Mouse (Mus musculus): ENCODE data around the gene Sorbs1. TPM values are rescaled to one million over a fixed set of nuclear protein-coding genes. Genes with fewer than 3 reads are reported as not detected.

Gene Sorbs1
- polyA plus RNA-seq, 1 experiment from 2014 or later, result 81.0 TPM

DNA sequence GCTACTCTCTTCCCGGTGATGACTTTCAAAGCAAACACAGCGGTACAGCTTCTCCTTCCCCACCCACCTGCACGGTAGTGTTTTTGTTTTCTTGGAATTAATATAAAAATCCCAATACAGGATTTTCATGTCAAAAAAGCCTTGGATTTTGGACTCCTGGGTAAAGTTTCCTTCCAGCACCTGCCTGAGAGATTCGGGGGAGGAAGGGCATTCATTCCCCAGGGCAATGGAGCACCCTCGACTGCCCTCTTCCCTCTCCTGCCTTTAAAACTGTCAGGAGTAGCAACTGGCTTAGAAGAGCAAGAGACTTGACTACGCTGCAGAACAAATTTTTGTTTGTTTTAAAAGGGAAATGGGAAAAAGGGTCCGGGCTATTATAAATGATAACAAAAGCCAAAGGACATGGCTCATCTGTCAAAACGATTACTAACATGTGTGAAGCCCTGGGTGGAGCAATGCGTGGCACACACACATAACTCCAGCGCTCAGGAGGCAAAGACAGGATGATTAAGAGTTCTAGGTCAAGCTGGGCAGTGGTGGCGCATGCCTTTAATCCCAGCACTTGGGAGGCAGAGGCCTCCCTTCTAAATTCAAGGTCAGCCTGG, 113.1 kb downstream of the Sorbs1 start:
- H3K27me3 ChIP-seq (replicated peaks), result no peaks in the 10 kb centered on the region
- peaks cover 21% of the 10 kb centered on the region for H3K4me1 ChIP-seq
- no peak overlapping the region for H3K9ac ChIP-seq
- H3K36me3 ChIP-seq, result no peaks in the 10 kb centered on the region
- H3K9me3 ChIP-seq, result no peaks in the 10 kb centered on the region
- no peak overlapping the region for H3K4me3 ChIP-seq (replicated peaks)
- no peak overlapping the region for H3K4me2 ChIP-seq
- WGBS, result 48% methylated on average over 11 of the region's 11 CpGs
- ATAC-seq (ENCODE audit: insufficient read depth, low FRiP score, low read depth), result no peak
- no peak overlapping the region for H3K27ac ChIP-seq

DNA sequence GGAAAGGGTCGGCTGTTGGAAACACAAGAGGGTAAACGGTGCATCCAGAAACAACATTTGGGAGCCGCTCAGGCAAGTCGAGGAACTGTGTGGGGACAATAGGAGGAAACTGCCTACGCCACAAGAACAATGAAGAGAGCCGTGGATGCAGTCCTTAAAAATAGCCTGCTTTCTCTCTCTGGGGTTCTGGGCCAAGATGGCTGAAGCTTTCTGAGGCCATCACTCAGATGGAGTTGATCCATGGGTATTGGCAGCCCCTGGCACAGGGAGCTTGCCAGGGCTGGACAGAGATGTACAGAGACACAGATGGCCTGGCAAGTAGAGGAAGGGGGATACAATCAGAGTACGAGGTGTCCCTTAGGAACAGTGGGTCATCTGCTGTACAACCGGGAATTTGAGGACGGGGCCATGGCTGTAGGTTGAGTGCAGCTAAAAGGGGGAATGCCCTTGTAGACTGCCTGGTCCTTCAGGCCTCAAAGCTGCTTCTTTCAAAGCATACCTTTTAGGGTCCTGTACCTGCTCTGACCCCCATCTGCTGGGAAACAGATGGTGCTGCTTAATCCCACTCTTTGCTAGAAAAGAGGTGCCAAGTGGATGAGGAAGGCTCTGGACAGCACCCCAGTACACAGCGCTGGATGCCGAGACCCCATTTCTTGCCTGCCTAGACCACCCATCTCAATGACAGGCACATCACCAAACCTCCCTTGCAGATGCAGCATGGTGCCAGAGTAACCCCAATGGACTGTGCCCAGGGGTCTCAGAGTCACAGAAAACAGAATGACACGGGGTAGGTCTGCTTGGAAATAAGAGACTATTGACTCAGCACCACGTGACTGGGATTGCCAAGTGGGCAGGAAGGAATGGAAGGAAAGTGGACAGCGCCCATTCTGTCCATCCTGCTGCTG, 117.6 kb downstream of the Sorbs1 start:
- H3K4me3 ChIP-seq (replicated peaks), result no peak overlapping the region
- H3K4me2 ChIP-seq, result no peak overlapping the region
- ATAC-seq (ENCODE audit: insufficient read depth, low FRiP score, low read depth), result no peak
- H3K9ac ChIP-seq, result no peak overlapping the region
- H3K4me1 ChIP-seq, result 0 out of 2 replicates have a peak, but pooled peaks cover 10% of the 10 kb centered on the region
- no peaks in the 10 kb centered on the region for H3K27me3 ChIP-seq (replicated peaks)
- H3K9me3 ChIP-seq, result no peaks in the 10 kb centered on the region
- 74% methylated on average over 14 of the region's 14 CpGs for WGBS
- H3K36me3 ChIP-seq, result peaks cover 3% of the 10 kb centered on the region; the same call in 1 of the 2 replicates
- H3K27ac ChIP-seq, result peak overlapping the region; percentile 74

DNA sequence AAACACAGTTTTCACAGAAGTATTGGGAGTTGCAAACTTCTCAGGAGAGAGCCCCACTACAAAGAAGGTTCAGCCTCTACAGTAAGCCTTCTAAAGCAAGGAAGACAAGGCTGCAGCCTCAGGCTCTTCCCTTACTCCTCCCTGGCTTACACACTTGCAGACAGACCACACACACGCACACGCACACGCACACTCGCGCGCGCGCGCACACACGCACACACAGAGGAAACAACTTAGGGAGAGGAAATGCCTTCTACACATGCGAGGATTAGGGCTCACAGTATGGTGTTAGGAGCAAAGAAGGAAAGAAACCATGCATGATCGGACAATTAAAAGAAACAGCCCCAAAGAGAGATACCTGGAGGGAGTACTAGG, 118.3 kb downstream of the Sorbs1 start:
- no peak for ATAC-seq (ENCODE audit: insufficient read depth, low FRiP score, low read depth)
- 0 out of 2 replicates have a peak, but pooled peaks cover 10% of the 10 kb centered on the region for H3K4me1 ChIP-seq
- H3K4me3 ChIP-seq (replicated peaks), result no peak overlapping the region
- no peaks in the 10 kb centered on the region for H3K27me3 ChIP-seq (replicated peaks)
- H3K36me3 ChIP-seq, result peaks cover 3% of the 10 kb centered on the region; the same call in 1 of the 2 replicates
- 82% methylated on average over 12 of the region's 12 CpGs for WGBS
- no peaks in the 10 kb centered on the region for H3K9me3 ChIP-seq
- H3K27ac ChIP-seq, result peak overlapping the region; percentile 74
- H3K4me2 ChIP-seq, result no peak overlapping the region
- no peak overlapping the region for H3K9ac ChIP-seq

DNA sequence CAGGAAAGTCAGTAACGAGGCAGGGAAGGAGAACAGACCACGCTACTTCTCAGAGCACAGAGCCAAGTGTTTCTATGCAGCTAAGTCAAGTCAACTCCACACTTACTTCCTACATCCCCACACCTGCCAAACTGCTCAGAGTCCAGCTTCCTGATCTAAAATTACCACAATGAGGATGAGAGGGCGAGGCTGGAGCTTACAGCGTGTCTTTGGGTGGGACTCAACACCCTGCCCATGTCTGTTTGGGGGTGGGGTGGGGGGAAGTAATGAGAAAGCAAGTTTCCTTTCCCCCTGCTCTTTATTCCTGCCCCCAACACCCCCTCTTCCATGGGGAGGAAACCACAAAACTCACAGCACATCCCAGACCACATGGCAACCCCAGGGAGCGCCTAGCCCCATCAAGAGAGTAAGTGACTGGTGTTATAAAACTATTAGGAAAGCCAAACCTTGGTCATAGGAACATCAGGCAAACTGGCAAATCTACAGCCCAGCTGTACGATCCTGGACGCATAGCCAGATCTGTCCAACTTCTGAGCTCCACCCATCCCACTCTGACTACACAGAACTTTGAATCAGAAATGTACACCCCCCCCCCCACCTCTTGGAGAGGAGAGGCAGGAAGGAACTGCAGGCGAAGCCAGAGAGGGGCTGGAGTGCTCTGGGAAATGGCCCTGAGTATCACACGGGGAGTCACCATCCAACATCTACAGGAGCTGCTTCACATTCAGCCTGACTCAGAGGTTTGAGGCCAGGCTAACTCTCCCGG, 118.8 kb downstream of the Sorbs1 start:
- ATAC-seq (ENCODE audit: insufficient read depth, low FRiP score, low read depth), result peak; percentile 68; the same call in 1 of the 2 replicates

DNA sequence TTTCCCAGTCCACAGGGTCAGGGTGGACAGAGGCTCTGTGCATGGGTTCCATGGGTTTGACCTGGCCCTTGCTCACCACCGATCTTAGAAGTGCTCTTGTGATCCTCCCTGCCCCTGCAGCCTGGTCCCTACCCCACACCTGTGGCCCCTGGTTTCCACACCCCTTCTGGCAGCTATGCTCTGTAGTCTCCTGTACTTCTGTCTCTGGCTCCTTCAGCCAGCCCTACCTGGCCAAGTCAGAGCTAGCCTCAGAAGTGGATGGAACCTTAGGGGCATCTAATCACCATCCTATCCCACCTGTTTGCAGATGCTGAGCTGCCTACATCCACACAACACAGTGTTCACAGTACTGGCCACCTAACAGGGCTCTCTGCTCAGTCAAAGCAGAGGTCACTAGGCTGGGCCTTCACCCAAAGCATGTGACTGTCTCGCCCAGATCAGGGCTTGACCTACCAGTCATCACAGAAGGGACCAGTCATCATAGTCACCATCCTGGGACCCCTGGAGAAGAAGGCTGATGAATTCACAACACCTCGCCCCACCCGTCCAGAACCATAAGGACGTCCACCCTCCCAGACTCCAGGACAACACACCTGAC, 120.7 kb downstream of the Sorbs1 start:
- Histone ChIP-seq H3K9me3 (no peaks in the 10 kb centered on the region), H3K4me1 (0 out of 2 replicates have a peak, but pooled peaks cover 10% of the 10 kb centered on the region), H3K27me3 (replicated peaks) (no peaks in the 10 kb centered on the region), H3K4me2 (no peak overlapping the region), H3K36me3 (peaks cover 3% of the 10 kb centered on the region; the same call in 1 of the 2 replicates), H3K4me3 (replicated peaks) (no peak overlapping the region), H3K9ac (no peak overlapping the region), H3K27ac (no peak overlapping the region)
- no peak for ATAC-seq (ENCODE audit: insufficient read depth, low FRiP score, low read depth)
- WGBS, result 88% methylated on average over 5 of the region's 5 CpGs

More for the DNA sequence above, 118.8 kb downstream of the Sorbs1 start:
- Histone ChIP-seq H3K36me3 (peaks cover 3% of the 10 kb centered on the region; the same call in 1 of the 2 replicates), H3K4me3 (replicated peaks) (no peak overlapping the region), H3K9me3 (no peaks in the 10 kb centered on the region), H3K27me3 (replicated peaks) (no peaks in the 10 kb centered on the region), H3K4me1 (0 out of 2 replicates have a peak, but pooled peaks cover 10% of the 10 kb centered on the region), H3K9ac (no peak overlapping the region), H3K4me2 (no peak overlapping the region), H3K27ac (peak overlapping the region; percentile 74)
- WGBS, result 46% methylated on average over 10 of the region's 10 CpGs

DNA sequence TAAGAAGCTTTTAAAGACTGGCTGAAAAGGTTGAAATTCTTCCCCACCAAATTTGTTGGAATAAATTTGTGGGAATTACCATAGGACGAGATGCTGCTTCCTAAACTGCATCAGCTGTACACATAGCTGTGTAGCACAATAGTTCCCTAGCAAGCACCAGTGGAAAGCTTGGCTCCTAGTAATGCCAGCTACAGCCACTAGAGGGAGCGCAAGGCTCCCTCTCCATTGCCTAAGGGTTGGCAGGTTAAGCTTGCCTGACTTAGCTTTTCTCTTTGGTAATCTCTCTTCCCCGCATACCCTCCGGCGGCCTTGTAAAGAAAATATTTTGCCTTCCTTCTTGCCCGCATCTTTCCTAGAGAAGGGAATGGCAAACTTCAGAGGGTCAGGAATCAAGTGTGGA, 122.1 kb downstream of the Sorbs1 start:
- Histone ChIP-seq H3K27me3 (replicated peaks) (no peaks in the 10 kb centered on the region), H3K27ac (no peak overlapping the region), H3K4me1 (0 out of 2 replicates have a peak, but pooled peaks cover 10% of the 10 kb centered on the region), H3K9me3 (no peaks in the 10 kb centered on the region), H3K4me2 (no peak overlapping the region), H3K4me3 (replicated peaks) (no peak overlapping the region), H3K9ac (no peak overlapping the region), H3K36me3 (peaks cover 3% of the 10 kb centered on the region)
- 11% methylated on average over 6 of the region's 6 CpGs for WGBS
- ATAC-seq (ENCODE audit: insufficient read depth, low FRiP score, low read depth), result no peak

DNA sequence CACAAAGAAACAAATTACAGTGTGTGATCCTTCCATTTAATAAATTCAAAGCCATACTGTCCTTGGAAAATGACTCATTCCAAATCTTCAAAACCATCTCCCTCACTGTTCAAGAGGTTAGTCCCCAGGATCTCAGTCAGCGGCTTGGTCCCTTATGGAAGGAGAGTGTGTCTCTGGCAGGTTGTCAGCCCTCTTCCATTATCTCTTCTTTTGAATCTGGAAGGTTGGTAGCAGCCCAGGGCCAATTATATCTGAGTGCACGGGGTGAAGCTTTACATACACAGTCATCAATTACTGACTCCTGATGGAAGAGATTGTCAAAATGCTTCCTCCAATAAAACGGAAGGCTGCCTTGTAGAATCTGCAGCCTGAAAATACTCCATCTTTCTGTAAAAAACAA, 126.7 kb downstream of the Sorbs1 start:
- Histone ChIP-seq H3K27me3 (replicated peaks) (no peaks in the 10 kb centered on the region), H3K27ac (no peak overlapping the region), H3K4me3 (replicated peaks) (no peak overlapping the region), H3K36me3 (no peaks in the 10 kb centered on the region; the same call in 1 of the 2 replicates), H3K4me1 (no peaks in the 10 kb centered on the region), H3K4me2 (no peak overlapping the region), H3K9me3 (no peaks in the 10 kb centered on the region), H3K9ac (no peak overlapping the region)
- WGBS, result 53% methylated on average over 3 of the region's 3 CpGs
- ATAC-seq (ENCODE audit: insufficient read depth, low FRiP score, low read depth), result no peak

DNA sequence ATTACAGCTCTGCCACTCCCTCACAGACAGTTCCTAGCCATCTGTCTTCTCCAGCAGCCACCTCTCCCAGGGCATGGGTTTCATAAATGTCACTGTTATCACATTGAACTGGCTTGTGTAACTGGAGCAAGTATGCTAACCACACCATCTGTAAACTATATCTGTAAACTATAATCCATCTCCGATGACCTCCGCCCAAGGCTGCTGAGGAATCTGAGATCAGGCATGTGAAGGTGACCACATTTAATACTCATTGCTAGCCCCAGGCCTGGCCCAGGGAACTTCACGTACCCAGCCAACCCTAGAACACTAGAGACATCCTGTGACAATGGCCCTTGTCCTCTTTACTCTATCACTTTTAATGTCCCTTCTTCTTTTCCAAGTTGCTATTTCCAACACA, 128.2 kb downstream of the Sorbs1 start:
- no peak for ATAC-seq (ENCODE audit: insufficient read depth, low FRiP score, low read depth)
- Histone ChIP-seq H3K36me3 (no peaks in the 10 kb centered on the region; the same call in 1 of the 2 replicates), H3K4me1 (no peaks in the 10 kb centered on the region), H3K9me3 (no peaks in the 10 kb centered on the region), H3K4me3 (replicated peaks) (no peak overlapping the region), H3K27ac (no peak overlapping the region), H3K27me3 (replicated peaks) (no peaks in the 10 kb centered on the region), H3K4me2 (no peak overlapping the region), H3K9ac (no peak overlapping the region)
- WGBS, result 88% methylated on average over 3 of the region's 3 CpGs

DNA sequence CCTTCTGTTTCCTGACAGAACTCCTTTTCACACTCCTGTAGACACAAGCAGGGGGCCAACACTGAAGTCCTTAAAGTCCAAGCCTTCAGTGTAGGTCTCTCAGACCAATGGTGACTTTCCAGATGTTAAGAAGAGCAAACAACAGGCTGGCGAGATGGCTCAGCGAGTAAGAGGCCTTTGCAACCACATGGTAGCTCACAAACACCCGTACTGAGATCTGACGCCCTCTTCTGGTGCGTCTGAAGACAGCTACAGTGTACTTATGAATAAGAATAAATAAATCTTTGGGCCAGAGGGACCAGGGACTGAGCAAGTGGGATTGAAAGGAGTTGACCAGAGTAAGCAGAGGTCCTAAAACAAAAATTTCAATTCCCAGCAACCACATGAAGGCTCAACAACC, 129.6 kb downstream of the Sorbs1 start:
- Histone ChIP-seq H3K9me3 (no peaks in the 10 kb centered on the region), H3K4me2 (no peak overlapping the region), H3K4me3 (replicated peaks) (no peak overlapping the region), H3K27me3 (replicated peaks) (no peaks in the 10 kb centered on the region), H3K27ac (no peak overlapping the region), H3K36me3 (no peaks in the 10 kb centered on the region; the same call in 1 of the 2 replicates), H3K9ac (no peak overlapping the region), H3K4me1 (no peaks in the 10 kb centered on the region)
- no peak for ATAC-seq (ENCODE audit: insufficient read depth, low FRiP score, low read depth)
- WGBS, result 40% methylated on average over 5 of the region's 5 CpGs

DNA sequence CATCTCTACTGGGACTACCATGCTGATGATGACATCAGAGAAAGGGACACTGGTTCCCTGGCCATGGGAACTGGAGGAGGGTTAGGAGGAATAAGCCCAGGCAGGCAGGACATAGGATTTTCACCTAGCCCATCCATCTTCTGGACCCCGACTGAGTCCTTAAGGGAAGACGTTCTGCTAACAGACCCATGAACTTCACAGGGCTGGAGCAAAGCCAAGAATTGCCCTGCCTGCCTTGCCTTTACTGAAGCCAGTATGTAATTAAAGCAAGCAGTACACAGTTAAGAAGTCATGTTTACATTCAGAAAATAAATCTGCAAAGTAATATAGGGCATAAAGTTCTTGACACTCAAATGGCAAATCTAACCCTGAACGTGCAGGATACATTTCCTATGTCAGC, 132.9 kb downstream of the Sorbs1 start:
- no peaks in the 10 kb centered on the region for H3K4me1 ChIP-seq
- no peaks in the 10 kb centered on the region for H3K9me3 ChIP-seq
- H3K36me3 ChIP-seq, result no peaks in the 10 kb centered on the region
- no peak overlapping the region for H3K9ac ChIP-seq
- 24% methylated on average over 3 of the region's 3 CpGs for WGBS
- ATAC-seq (ENCODE audit: insufficient read depth, low FRiP score, low read depth), result no peak
- no peak overlapping the region for H3K27ac ChIP-seq
- H3K4me2 ChIP-seq, result no peak overlapping the region
- no peaks in the 10 kb centered on the region for H3K27me3 ChIP-seq (replicated peaks)
- H3K4me3 ChIP-seq (replicated peaks), result no peak overlapping the region

DNA sequence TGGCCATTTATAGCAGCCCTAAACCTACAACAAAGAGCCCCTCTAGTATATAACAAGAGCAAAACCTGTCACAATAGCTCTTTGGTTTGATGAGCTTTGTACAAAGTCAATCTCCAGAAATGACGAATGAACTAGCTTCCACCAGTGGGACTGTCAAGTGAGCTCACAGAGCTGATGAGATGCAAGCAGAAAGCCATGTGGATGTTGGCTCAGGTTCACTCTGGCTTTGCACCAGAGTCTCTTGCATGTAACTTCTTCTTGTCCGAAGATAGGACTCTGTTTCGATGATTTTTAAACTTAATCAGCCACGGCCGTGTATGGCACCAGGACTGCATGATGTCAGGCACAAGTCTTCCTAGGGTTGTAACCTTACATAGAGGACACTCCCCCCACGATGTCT, 133.6 kb downstream of the Sorbs1 start:
- Histone ChIP-seq H3K27ac (no peak overlapping the region), H3K9ac (no peak overlapping the region), H3K4me3 (replicated peaks) (no peak overlapping the region), H3K27me3 (replicated peaks) (no peaks in the 10 kb centered on the region), H3K9me3 (no peaks in the 10 kb centered on the region), H3K4me1 (no peaks in the 10 kb centered on the region), H3K36me3 (no peaks in the 10 kb centered on the region), H3K4me2 (no peak overlapping the region)
- no peak for ATAC-seq (ENCODE audit: insufficient read depth, low FRiP score, low read depth)
- WGBS, result 61% methylated on average over 6 of the region's 6 CpGs
